Mouse (Mus musculus) cerebellum, adult 18-20 months (tissue): Measurements from ENCODE around the gene Ccnt1.
"Not testable (repeated sequence)": the region's sequence is repeated elsewhere in the genome, so short reads cannot be mapped to it uniquely, and the experiment has no call there.

Experiments used
- DNase-seq, 2 experiments: peaks; one replicate each; pipeline ENCODE4 v3.0.0; 2021

The Ccnt1 gene

GRCm38 (mm10) chr15:98541064-98541463 lies 29.7 kb downstream of the Ccnt1 start:
- DNase-seq: no peak

- DNase-seq: no peak
Measured at GRCm38 (mm10) chr15:98537923-98538322, 32.8 kb downstream of the Ccnt1 start.

GRCm38 (mm10) chr15:98536828-98537510 lies 33.8 kb downstream of the Ccnt1 start:
- no peak for DNase-seq

GRCm38 (mm10) chr15:98535921-98536320 lies 34.8 kb downstream of the Ccnt1 start:
- DNase-seq: no peak

GRCm38 (mm10) chr15:98533881-98534627 lies 36.7 kb downstream of the Ccnt1 start, which contains the start of gene Kansl2:
Gene Kansl2 (minus strand): TSS chr15:98534264.
- DNase-seq: peak; percentile 97 to 99

GRCm38 (mm10) chr15:98533035-98533531 lies 37.6 kb downstream of the Ccnt1 start:
- DNase-seq: no peak

- DNase-seq: no peak
Measured at GRCm38 (mm10) chr15:98532281-98532680, 38.4 kb downstream of the Ccnt1 start.

- DNase-seq: no peak
Measured at GRCm38 (mm10) chr15:98528066-98528563, 42.6 kb downstream of the Ccnt1 start.

- no peak for DNase-seq
Measured at GRCm38 (mm10) chr15:98527056-98527771, 43.5 kb downstream of the Ccnt1 start.

GRCm38 (mm10) chr15:98526057-98526456 lies 44.7 kb downstream of the Ccnt1 start:
- DNase-seq: no peak

- DNase-seq: no peak
Measured at GRCm38 (mm10) chr15:98521245-98521644, 49.5 kb downstream of the Ccnt1 start.

- peak; percentile 53 to 69 for DNase-seq
Measured at GRCm38 (mm10) chr15:98517380-98518355, 53.1 kb downstream of the Ccnt1 start.

- DNase-seq: not testable (repeated sequence)
Measured at GRCm38 (mm10) chr15:98514845-98515244, 55.9 kb downstream of the Ccnt1 start.

- no peak for DNase-seq
Measured at GRCm38 (mm10) chr15:98514146-98514545, 56.6 kb downstream of the Ccnt1 start.

GRCm38 (mm10) chr15:98513676-98514075 lies 57.0 kb downstream of the Ccnt1 start:
- DNase-seq: not testable (repeated sequence)

GRCm38 (mm10) chr15:98512799-98513321 lies 57.9 kb downstream of the Ccnt1 start:
- DNase-seq: peak; percentile 62 to 69

GRCm38 (mm10) chr15:98512232-98512631 lies 58.5 kb downstream of the Ccnt1 start:
- DNase-seq: peak in 1 of 2 experiments; percentile 20

GRCm38 (mm10) chr15:98511386-98511928 lies 59.3 kb downstream of the Ccnt1 start:
- DNase-seq: no peak

- DNase-seq: peak; percentile 69 to 77
Measured at GRCm38 (mm10) chr15:98510438-98511385, 60.0 kb downstream of the Ccnt1 start.

- no peak for DNase-seq
Measured at GRCm38 (mm10) chr15:98509387-98509786, 61.3 kb downstream of the Ccnt1 start.
